ENCODE assay signal across 17 mouse cellular contexts in genomic region chr9:58087277-58087998, GRCm38 (mm10). TPM values are rescaled to one million over a fixed set of nuclear protein-coding genes. Genes with fewer than 3 reads are reported as not detected.
DNase-seq lines count a peak whose midpoint lies in the region; ATAC-seq and TF ChIP-seq lines count a peak whose summit lies in the region.
"Had no signal": no experiment of that assay in that cellular context is flagged by ENCODE, and none has a peak within 500 bp of the region (broad histone marks: within the 10 kb centered on the region; RNA-seq: fewer than 3 reads in every experiment).

No protein-coding gene starts in this region.

- no peak for TF ChIP-seq EP300 in liver, embryonic 14.5 days (IDR thresholded peaks at IDR 0.05; ENCODE audit: low read depth)

- H3K27me3 ChIP-seq in liver, embryonic 14.5 days (ENCODE audit: control insufficient read depth, insufficient read depth, low read length) = no peaks in the 10 kb centered on the region
- peaks cover 38% of the 10 kb centered on the region for H3K27me3 ChIP-seq in forebrain, embryonic 10.5 days (ENCODE audit: poor library complexity, severe bottlenecking)
- no peaks in the 10 kb centered on the region; the same call in 1 of the 2 replicates for H3K27me3 ChIP-seq in midbrain, embryonic 13.5 days
- H3K27me3 ChIP-seq: stomach, embryonic 15.5 days had no signal

- H3K4me2 ChIP-seq in liver, embryonic 14.5 days (ENCODE audit: low read depth) = no peak overlapping the region
- no peak overlapping the region for H3K4me2 ChIP-seq in midbrain, embryonic 13.5 days (replicated peaks)
- H3K4me2 ChIP-seq: stomach, embryonic 15.5 days had no signal

- H3K9ac ChIP-seq in liver, embryonic 14.5 days (replicated peaks) = no peak overlapping the region
- 0 out of 2 replicates have a peak overlapping the region, but pooled peaks have one; percentile 15 for H3K9ac ChIP-seq in midbrain, embryonic 13.5 days (replicated peaks)
- H3K9ac ChIP-seq: stomach, embryonic 15.5 days had no signal

- H3K27ac ChIP-seq in liver, embryonic 14.5 days = no peak overlapping the region
- H3K27ac ChIP-seq in forebrain, embryonic 10.5 days = peak overlapping the region; percentile 70
- peak overlapping the region; percentile 67 for H3K27ac ChIP-seq in midbrain, embryonic 13.5 days
- H3K27ac ChIP-seq: stomach, embryonic 15.5 days had no signal

- WGBS in liver, embryonic 14.5 days (ENCODE audit: insufficient replicate concordance) = 48% methylated on average over 7 of the region's 7 CpGs
- WGBS in forebrain, embryonic 10.5 days = 66% methylated on average over 7 of the region's 7 CpGs
- WGBS in midbrain, embryonic 13.5 days = 58% methylated on average over 7 of the region's 7 CpGs

- DNase-seq in CD4-positive, CD25-positive, alpha-beta regulatory T cell, adult 2 months (ENCODE audit: low read depth, low spot score) = peak; percentile 39
- no peak for DNase-seq in liver, embryonic 14.5 days (ENCODE audit: low read depth in 3 of 3, low spot score in 3 of 3)
- no peak for DNase-seq in liver
- DNase-seq in forebrain, embryonic 10.5 days (ENCODE audit: extremely low spot score, low spot score) = no peak
- no peak for DNase-seq in heart, adult 9 months (ENCODE audit: low spot score in 2 of 2)
- no peak for DNase-seq in heart, postnatal 14 days
- DNase-seq: kidney, postnatal 25 days; lung, postnatal 10 days; right cerebral cortex, postnatal 4 days had no signal

- H3K4me3 ChIP-seq in liver, embryonic 14.5 days (ENCODE audit: insufficient read depth in 1 of 2, low read depth in 2 of 2, low read length in 2 of 2) = no peak overlapping the region
- H3K4me3 ChIP-seq in forebrain, embryonic 10.5 days = no peak overlapping the region
- H3K4me3 ChIP-seq in midbrain, embryonic 13.5 days (replicated peaks) = no peak overlapping the region
- H3K4me3 ChIP-seq: erythroblast, embryonic 14.5 days; stomach, embryonic 15.5 days had no signal

- TF ChIP-seq CTCF in liver, embryonic 14.5 days (IDR thresholded peaks at IDR 0.05; ENCODE audit: low read depth) = peak; percentile 13; the same call in 1 of the 2 replicates

- H3K36me3 ChIP-seq in liver, embryonic 14.5 days (replicated peaks; ENCODE audit: control insufficient read depth, insufficient read depth, low read depth) = no peaks in the 10 kb centered on the region
- H3K36me3 ChIP-seq in forebrain, embryonic 10.5 days (replicated peaks) = no peaks in the 10 kb centered on the region
- no peaks in the 10 kb centered on the region for H3K36me3 ChIP-seq in midbrain, embryonic 13.5 days
- H3K36me3 ChIP-seq: G1E; stomach, embryonic 15.5 days had no signal

- H3K9me3 ChIP-seq in liver, embryonic 14.5 days (ENCODE audit: control insufficient read depth, low read length) = no peaks in the 10 kb centered on the region
- H3K9me3 ChIP-seq in forebrain, embryonic 10.5 days = no peaks in the 10 kb centered on the region
- no peaks in the 10 kb centered on the region for H3K9me3 ChIP-seq in midbrain, embryonic 13.5 days
- H3K9me3 ChIP-seq: G1E; stomach, embryonic 15.5 days had no signal

- intact Hi-C loops in heart, postnatal 14 days (cut with DNase I) = no loop called here

- no peak for ATAC-seq in CD4-positive, CD25-positive, alpha-beta regulatory T cell, adult 4 months
- ATAC-seq in liver, embryonic 14.5 days (ENCODE audit: insufficient read depth) = no peak
- no peak for ATAC-seq in midbrain, embryonic 13.5 days

- no peaks in the 10 kb centered on the region; a peak in 1 of 4 replicates for H3K4me1 ChIP-seq in liver, embryonic 14.5 days (replicated peaks; ENCODE audit: control insufficient read depth in 2 of 2, insufficient read depth in 2 of 2, low read length in 1 of 2)
- H3K4me1 ChIP-seq in forebrain, embryonic 10.5 days = peaks cover 59% of the 10 kb centered on the region
- H3K4me1 ChIP-seq in midbrain, embryonic 13.5 days (replicated peaks) = peaks cover 48% of the 10 kb centered on the region

RNA-seq across cellular contexts. Expression of gene Stra6, which starts 23.9 kb away (rescaled TPM):
- polyA plus RNA-seq in CD4-positive, CD25-positive, alpha-beta regulatory T cell, adult 4 months (2017; shearing (Covaris generic)) = 1 to 10 TPM; 3.8 to 7.2 TPM
- polyA plus RNA-seq in liver, embryonic 14.5 days (2012; rRNA removed) = 0.07 TPM in 1 of 2 replicates, not detected in the other
- polyA plus RNA-seq in liver, embryonic 14.5 days (2014; fragmentation: Nextera tagmentation; extraction: Ambion mirVana) = not detected in 2 replicates
- 33.0 and 37.1 TPM in 2 replicates for polyA plus RNA-seq in forebrain, embryonic 10.5 days (2016; fragmentation: Nextera tagmentation; extraction: Ambion mirVana)
- polyA plus RNA-seq in midbrain, embryonic 13.5 days (2015; fragmentation: Nextera tagmentation; extraction: Ambion mirVana) = 8.1 and 9.9 TPM in 2 replicates
- total RNA-seq in heart, postnatal 14 days (2021) = under 1 TPM; 0.32 to 0.76 TPM
- total RNA-seq: common myeloid progenitor, adult 5-6 weeks; hematopoietic stem cell, adult 5-6 weeks had no signal
- polyA plus RNA-seq: erythroblast, embryonic 14.5 days; G1E had no signal

RNA-seq across cellular contexts. Expression of gene Ccdc33, which starts 31.2 kb away (rescaled TPM):
- polyA plus RNA-seq in CD4-positive, CD25-positive, alpha-beta regulatory T cell, adult 4 months (2017; shearing (Covaris generic)) = not detected
- not detected in 2 replicates for polyA plus RNA-seq in liver, embryonic 14.5 days (2012; rRNA removed)
- polyA plus RNA-seq in liver, embryonic 14.5 days (2014; fragmentation: Nextera tagmentation; extraction: Ambion mirVana) = not detected in 2 replicates
- 0.36 and 0.90 TPM in 2 replicates for polyA plus RNA-seq in forebrain, embryonic 10.5 days (2016; fragmentation: Nextera tagmentation; extraction: Ambion mirVana)
- 0.73 and 0.80 TPM in 2 replicates for polyA plus RNA-seq in midbrain, embryonic 13.5 days (2015; fragmentation: Nextera tagmentation; extraction: Ambion mirVana)
- under 1 TPM in 1 of 2 experiments, not detected in 1; 0.53 TPM for total RNA-seq in heart, postnatal 14 days (2021)
- total RNA-seq: common myeloid progenitor, adult 5-6 weeks; gastrocnemius, postnatal 4 days; hematopoietic stem cell, adult 5-6 weeks had no signal
- polyA plus RNA-seq: erythroblast, embryonic 14.5 days; G1E had no signal
